Mouse (Mus musculus) brain, embryonic 18.5 days (tissue): ENCODE measurements at regions not wholly inside any gene's neighbourhood (a gene's known extent, or its start where the extent isn't known, plus 50 kb on each side); places are given as distances from the start of the nearest gene placed in this dataset.

Experiments used
- DNase-seq: peaks from one replicate; pipeline ENCODE4 v3.0.0-alpha.2; 2012; ENCODE audit warnings: low read depth, low spot score

DNA sequence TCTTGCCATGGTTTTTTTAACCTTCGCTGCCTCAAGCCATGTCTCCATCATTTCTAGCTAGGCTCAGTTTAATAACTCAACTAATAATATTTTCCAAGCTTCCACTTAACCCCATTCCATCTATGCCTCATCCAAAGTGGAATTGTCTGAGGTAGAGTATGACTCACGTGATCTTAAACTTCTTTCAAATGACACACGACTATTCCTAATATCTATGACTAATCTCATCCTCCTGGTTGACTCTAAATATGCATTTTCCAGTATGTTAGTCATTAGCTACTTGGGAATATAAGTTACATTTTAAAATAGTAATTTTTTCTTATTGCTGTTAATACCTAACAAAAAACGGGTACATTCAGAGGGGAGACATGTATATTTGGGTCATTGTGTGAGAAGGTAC, 524.8 kb upstream of the Pappa start:
- no peak for DNase-seq

DNA sequence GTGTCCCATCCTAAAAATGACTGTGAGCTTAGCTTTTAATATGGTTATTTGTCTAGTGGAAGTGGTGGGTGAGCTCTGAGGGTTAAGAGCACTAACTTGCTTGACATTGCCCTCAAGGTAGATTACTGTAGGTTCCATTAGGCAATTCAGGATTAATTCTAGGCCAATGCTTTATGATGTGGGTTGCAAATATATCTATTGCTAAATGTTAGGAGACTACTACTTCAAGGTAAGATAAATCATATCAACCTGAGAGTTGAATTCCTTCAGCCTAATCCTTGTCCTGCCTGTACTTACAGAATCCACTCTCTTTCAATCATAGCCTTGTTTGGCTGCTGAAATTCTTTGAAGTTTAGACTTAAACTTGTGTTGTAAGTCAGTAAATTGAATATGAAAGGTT, 501.2 kb upstream of the Pappa start:
- no peak for DNase-seq

DNA sequence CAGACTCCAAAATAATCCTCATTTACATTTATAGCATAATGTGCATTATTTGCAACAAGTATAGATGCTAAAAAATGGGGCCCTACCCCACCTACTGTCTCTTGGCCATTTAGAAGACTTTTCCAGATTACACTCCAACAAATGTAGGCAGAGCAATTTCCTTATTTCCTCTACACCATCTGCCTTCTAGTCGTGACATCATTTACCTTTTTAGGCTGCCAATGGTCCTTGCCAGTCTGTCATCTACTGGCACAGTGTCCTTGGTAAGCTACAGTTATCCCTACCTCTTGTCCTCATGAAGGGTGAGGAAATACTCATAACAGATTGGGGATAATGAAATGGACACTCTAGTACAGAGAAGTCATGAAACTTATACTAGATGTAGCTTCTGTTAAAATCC, 491.8 kb upstream of the Pappa start:
- no peak for DNase-seq

DNA sequence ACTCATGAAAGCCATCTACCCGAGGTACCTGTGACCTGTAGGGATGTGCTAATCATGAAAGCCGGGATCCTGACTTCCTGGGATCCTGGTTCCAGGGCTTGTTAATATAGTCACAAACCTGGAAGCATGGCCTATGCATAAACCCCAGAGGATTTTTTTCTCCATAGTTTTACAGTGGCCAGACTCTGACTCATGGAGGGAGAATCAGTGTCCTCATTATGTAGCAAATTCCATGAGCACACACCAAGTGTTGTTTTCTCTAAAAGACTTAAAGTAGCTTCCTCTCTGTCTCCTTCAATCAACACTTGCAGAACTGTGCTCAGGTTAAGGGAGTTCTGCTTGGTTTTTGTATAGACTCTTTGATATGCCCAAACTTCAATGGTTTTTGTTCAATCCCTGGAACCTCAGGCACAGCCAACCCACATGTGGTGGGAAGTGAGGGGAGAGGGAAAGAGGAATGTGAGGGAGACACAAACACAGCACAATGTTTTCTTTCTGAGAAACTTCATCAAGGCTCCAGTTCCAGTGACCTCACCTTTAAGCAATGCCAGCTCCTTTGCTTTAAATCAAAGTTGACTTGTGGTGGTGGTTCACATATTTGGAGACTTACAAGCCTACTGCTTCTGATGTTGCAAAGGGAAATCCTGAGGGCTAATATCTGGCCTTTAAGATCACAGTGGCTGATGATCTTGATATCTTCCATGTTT, 488.6 kb upstream of the Pappa start:
- no peak for DNase-seq

DNA sequence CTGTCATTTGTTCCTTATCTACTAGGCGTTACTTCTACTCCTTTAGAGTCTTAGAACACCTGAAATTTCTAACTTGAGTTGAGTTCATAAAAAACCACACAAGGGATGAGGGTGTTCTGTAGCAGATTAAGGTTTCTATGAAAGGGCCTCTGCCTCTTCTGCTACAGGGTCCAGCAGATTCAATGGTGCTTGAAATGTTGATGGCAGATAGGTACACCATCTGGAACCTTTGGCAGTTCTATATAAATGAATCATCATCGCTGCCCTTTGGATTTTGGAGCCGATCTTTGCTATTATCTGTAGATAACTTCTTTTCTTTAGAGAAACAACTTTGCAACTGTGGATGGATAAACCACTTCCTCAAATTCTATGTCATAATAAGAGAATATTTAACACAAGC, 483.9 kb upstream of the Pappa start:
- DNase-seq: no peak

DNA sequence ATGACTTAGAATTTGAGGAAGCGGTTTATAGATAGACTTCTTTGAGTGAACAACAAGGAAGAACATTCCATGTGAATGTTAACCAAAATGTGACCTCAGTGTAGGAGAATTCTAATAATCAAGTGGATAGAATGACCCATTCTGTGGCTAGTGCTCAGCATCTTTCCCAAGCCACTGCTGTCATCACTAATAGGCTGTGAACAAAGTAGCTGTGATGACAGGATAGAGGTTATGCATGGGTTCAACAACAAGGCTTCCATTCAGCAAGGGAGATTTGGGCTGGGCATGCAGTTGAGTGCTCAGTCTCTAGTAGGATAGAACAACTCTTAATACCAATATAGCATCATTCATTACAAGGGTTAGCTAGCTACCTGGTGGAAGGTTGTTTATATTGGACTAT, 483.0 kb upstream of the Pappa start:
- DNase-seq: no peak

DNA sequence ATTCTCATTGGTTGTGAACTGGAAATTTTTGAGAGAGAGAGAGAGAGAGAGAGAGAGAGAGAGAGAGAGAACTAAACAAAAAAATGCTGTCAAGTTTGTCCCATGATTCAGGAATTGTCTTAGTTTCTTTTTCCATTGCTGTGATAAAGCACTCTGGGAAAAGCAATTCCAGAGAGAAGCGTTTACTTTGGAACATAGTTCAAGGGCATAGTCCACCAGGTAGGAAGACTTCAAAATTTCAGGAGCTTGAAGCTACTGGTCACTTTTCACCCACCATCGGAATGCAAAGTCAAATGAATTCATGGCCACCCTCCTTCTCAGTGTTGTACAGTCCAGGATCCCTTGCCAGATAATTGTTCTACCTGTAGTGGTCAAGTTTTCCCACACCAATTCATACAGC, 478.8 kb upstream of the Pappa start:
- DNase-seq: no peak

DNA sequence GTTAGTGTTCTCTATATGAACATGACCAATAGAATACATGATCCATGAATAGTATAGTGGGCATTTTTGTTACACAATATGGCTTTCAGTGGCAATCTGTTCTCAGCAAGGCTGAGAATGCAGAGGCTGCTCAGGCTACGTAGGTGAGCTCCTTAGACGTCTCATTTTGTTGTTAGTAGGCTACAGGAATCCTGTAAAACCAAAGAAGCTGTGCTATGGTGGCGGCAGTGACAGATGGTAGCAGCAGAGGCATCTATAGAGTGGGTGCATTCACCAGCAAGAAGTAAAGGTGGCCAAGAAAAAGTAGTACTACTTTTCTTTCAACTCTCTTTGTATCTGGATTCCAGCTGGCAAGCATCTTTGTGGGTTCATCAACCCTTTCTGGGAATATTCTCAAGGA, 469.8 kb upstream of the Pappa start:
- no peak for DNase-seq

DNA sequence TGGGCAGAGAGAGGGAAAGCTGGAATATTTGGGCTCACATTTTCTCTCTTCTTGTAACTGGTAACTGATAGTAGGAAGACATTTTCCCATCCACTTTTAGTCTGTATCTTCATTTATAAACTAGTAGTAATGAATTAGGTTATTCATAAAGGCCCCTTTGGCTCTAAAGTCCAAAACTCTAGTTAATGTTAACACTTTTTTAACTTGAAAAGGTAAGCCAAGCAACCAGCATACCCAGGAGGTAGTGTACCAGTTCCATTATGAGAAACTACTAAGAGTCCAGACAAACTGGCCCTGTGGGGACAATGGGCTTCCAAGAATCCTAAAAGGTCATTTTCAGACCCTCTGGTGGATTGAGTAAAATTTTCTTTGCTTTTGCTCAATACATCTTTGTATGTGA, 468.4 kb upstream of the Pappa start:
- DNase-seq: no peak

DNA sequence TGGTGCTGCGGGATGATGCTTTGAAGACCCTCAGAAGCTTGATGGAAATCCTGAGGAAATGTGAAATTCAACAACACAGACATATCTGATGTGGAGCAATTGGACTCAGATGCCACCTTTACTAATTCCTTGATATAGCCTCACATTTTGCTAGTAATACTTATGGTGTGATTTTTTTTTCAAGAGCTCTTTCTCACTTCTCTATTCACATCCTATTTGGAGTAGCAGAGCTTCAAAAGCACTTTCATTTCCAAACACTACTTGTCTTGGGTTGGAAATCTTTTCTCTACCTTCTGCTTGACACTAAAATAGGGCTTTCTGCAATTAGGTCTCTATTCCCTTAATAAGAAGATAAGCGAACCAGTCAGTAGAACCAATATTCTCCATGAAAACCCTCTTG, 460.3 kb upstream of the Pappa start:
- no peak for DNase-seq

DNA sequence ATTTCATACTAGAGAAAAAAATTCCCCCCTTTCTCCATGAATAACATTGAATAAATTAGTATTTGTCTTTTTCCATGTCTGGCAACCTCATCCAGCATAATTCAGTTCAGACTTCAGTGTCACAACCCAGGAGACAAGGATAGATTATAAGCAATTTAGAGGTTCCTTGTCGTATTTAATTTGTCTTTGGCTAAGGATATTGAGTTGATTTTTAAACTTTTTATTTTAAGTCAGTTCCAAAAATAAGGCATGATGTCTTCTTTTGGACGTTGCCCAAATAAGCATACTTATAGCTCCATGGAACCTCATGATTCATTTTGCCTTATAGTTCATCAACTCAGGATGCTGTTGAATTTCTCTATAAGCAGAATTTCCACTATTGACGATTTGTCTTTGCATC, 456.0 kb upstream of the Pappa start:
- no peak for DNase-seq

DNA sequence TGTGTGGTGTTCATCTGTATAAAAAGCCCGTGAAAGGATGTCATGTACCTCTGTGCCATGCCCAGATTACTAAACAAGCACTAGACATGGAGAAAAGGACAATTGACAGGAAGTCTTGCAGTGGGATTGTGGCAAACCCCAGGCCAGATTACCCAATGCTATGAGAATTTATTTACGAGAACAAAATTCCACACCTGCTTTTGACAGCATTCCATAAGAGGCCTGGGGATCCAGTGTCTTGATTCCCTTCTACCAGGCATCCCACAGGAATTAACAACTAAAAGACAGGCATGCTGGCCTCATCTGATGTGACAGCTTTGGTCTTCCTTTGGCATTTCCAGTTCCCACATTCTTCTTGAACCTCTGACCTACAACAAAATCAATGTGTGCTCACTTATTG, 454.3 kb upstream of the Pappa start:
- no peak for DNase-seq

DNA sequence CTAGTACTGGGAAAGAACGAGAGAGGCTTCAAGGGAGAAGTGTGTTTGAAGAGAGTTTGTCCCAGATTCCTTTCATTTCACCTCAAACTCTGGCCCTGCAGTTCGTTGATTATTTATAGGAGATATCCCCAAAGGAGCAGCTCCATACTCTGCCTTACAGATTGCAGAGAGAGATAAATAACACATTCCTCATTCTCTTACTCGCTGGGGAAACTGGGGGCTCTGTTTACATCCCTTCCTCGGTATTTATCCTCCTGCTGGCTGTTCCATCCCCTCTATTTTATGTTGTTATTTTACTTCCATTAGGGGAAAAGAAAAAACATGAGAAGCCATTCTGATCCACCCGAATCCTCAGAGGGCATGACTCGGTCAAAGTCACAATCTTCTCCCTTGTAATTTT, 447.5 kb upstream of the Pappa start:
- DNase-seq: no peak

DNA sequence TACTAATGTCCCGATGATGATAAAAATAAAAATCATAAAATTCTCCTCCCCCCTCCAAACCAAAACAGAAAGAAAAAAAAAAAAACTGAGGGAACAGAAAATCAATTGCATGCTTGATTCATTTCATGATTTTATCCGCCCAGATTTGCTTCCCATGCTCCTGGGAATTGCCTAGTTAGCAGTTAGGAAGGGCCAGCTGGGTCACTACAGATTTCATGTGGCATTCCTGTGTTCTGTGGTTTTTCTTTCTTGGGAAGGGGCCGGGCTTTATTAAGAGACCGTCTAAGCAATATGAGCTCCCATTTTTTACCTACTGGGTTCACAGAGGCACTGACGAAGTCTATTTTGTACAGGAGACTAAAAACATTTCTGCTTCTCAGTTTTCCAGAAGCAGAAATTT, 447.1 kb upstream of the Pappa start:
- no peak for DNase-seq

DNA sequence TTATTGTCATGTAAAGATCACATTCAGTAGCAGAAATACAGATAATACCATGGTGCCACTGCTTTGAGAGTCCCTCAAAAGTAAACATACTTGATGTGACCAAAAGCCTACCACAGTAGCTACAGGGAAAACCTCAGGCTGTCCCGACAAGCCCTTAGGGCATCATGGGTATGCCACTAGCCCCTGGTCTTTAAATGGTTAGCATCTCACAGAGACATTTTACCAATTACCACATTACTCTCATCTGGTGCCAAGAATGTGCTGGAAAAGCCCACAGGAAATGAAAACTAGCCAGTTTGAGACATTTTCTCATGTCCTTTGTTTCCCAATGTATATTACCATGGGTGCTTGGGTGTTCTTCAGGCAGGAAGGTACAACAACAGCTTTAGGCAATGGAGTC, 439.3 kb upstream of the Pappa start:
- no peak for DNase-seq

DNA sequence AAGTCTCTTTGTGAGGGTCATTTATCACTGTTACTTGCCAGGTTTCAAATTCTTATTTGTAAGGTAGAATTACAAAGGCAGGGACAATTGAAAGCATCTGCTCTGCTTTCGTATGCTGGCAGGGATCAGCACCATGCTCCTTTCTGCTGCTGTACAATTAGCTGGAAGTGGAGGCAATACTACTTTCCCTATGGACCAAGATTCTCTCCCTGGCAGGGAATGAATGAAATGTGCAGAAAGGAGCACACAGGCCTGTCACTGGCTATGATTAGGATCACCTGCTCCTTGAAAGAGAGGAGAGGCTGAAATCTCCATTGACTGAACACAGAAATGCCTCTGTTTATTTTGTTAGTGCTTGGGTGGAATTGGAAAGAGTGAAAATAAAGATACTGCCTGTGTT, 427.8 kb upstream of the Pappa start:
- DNase-seq: no peak

DNA sequence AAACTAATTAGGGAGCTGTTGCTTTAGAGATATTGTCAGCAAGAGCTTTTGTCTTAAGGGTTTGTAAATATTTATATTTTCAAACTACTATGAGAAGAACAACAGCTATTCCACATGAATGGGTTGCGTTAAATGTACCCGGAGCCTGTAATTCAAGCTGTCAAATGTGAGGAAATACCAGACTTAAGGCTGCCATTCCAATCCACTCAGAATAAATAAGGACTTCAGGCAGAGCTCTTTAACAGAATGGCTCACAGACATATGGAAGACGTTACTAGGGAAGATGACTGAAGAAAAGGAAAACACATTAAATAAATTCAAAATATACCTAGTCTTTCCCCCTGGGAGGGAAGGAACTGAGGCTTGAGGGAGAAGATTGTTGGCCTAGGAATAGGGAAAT, 400.7 kb upstream of the Pappa start:
- no peak for DNase-seq

DNA sequence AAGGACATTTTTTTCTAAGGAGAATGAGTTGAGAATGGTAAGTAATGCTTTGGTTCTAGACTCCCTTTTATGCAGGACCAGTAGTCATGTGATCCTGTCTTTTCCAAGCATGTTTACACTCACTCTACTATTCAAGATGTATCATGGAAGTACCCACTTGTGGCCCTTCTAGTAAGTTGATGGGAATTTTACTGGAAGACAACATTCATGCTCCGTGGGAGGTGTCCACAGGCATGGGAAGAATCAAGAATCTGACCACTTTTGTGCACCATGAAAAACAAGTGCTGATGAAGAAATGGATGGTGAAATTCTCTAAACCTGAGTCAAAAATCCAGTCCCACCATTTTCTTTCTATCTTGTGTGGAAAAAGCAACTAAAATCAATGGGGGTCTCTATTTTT, 399.1 kb upstream of the Pappa start:
- DNase-seq: no peak

DNA sequence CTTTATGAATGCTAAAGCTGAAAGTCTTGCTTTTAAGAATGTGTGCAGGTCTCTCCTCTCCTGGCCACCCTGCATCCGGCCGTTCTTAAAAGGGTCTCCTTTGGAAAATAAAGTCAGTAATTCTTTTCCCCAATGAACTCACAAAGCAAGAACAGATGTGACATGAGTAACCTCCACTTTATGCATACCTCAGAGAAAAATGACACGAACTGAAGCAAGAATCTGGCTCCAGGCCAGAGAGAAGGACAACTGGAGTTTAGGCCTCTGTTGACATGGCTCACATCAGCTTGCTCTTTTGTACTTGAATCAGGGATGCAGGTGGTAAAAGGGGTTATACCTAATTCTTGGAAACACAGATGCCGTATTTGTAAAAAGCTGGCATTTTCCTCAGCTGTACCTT, 368.0 kb upstream of the Pappa start:
- DNase-seq: no peak

DNA sequence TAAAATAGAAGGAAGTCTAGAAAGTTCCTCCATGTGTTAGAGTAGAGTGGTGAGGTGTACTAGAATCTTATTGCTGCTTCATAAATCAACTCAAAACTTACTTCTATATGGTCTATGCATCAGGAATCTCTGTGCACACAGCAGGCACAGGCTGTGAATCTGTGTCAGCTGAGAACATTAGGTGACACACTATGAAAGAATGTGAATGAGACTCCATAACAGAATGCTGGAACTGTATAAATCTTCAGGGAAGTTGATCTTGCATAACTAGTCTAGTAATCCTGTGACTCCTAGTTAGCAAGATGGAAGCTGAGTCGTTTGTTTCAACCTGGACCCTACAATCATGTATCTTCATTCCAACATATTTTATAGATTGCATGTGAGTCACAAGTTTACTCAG, 355.4 kb upstream of the Pappa start:
- DNase-seq: no peak

DNA sequence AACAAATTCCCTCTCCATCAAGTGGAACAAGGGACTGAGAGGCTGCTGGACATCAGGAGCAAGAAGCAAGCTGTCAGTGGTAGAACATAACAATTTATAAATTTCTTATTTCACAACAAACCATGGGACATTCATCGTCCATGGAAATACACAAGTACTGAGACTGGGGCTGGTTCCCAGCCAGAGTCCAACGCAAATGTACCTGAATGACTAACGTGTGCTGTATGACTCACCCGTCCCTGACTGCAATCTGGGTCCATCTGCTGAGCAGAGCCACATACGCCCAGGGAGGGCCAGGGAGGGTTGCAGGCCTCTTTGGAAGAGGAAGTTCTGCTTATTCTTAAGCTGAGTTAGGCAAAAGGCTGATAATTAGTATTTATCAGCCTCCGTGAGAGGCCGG, 320.1 kb upstream of the Pappa start:
- no peak for DNase-seq

DNA sequence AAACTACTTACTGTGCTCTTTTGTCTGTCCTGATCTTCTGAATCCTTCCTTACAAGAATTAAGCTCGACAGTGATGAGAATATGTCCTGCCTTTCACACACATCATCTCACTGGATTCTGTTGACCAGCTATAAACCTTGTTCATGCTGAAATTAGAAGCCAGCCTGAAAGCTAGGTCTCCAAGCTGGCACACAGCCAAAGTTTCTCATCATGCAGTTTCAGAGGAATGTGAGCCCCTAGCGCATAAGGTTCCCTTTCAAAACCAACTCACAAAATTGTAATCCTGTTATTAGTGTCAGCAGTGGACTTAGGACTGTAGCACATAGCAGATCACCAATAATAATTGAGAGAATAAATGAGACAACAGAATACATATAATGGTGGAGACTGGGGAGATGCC, 319.0 kb upstream of the Pappa start:
- no peak for DNase-seq

DNA sequence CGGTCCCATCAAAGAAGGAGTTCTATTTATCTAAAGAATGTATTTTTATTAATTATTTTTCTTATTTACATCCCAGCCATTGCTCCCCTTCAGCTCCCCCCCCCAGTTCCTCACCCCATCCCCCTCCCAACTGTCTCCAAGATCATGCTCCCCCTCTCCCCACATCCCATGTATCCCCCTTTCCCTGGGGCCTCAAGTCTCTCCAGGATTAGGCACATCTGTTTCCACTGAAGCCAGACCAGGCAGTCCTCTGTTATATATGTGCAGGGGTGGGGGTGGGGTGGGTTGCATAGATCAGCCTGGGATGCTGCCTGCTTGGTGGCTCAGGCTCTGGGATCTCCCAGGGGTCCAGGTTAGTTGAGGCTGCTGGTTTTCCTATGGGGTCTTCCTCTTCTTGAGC, 316.8 kb upstream of the Pappa start:
- DNase-seq: no peak

DNA sequence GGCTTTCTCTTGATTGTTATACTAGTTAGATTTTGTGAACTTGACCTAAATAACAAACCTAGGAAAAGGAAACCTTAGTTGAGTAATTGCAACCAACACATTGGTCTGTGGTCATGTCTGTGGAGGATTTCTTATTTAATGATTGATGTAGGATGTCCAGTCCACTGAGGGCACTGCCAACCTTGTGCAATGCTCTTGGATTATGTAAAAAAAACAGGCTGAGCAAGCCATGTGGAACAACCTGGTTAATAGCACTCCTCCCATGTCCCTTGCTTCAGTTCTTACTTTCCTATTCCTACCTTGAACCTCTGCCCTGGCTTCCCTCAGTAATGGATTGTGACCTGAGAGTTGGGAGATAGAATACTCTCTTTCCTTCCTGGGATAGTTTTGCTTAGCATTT, 312.0 kb upstream of the Pappa start:
- DNase-seq: no peak
